Mouse (Mus musculus) forebrain, embryonic 13.5 days (tissue): Measurements from ENCODE around the gene Sp7. TPM values are rescaled to one million over a fixed set of nuclear protein-coding genes. Genes with fewer than 3 reads are reported as not detected.
"Not testable (repeated sequence)": the region's sequence is repeated elsewhere in the genome, so short reads cannot be mapped to it uniquely, and the experiment has no call there.

ENCODE experiments used
- ATAC-seq: fragments of 200-750 bp; cut with Nextera tagmentation; 2 replicates; pipeline ENCODE4 v1.8.0; 2017
- H3K27ac ChIP-seq: fragments of 300-500 bp; sonication (generic); 2 replicates; pipeline ENCODE4 v1.5.1; 2015; ENCODE audit warnings: inconsistent platforms, mild to moderate bottlenecking, moderate library complexity
- H3K27me3 ChIP-seq: fragments of 300-500 bp; sonication (generic); 2 replicates; pipeline ENCODE4 v1.6.1; 2015; ENCODE audit warnings: mild to moderate bottlenecking, inconsistent platforms
- H3K36me3 ChIP-seq: fragments of 300-500 bp; sonication (generic); 2 replicates; pipeline ENCODE4 v1.6.1; 2015; ENCODE audit warnings: mild to moderate bottlenecking, inconsistent platforms; ENCODE audit not compliant: poor library complexity, severe bottlenecking
- H3K4me1 ChIP-seq: fragments of 300-500 bp; sonication (generic); 2 replicates; pipeline ENCODE4 v1.6.1; 2015; ENCODE audit warnings: inconsistent platforms
- H3K4me2 ChIP-seq: fragments of 300-500 bp; sonication (generic); 2 replicates; pipeline ENCODE4 v1.6.1; 2015; ENCODE audit warnings: inconsistent platforms, mild to moderate bottlenecking, moderate library complexity
- H3K4me3 ChIP-seq: fragments of 300-500 bp; sonication (generic); 2 replicates; pipeline ENCODE4 v1.5.1; 2015; ENCODE audit warnings: mild to moderate bottlenecking, inconsistent platforms
- H3K9ac ChIP-seq: fragments of 300-500 bp; sonication (generic); 2 replicates; pipeline ENCODE4 v1.6.1; 2015; ENCODE audit warnings: mild to moderate bottlenecking, inconsistent platforms
- H3K9me3 ChIP-seq: fragments of 300-500 bp; sonication (generic); replicated peaks from 2 replicates; pipeline ENCODE4 v1.6.1; 2016; ENCODE audit warnings: inconsistent platforms
- WGBS: fragments of 180-500 bp; shearing (Covaris S2); methylation state at CpG from one replicate; pipeline ENCODE4 v1.1.7; 2015; 5-methylcytosine and 5-hydroxymethylcytosine counted together
- polyA plus RNA-seq: library from polyadenylated mRNA; unstranded; fragments of >200 nt; fragmentation: Nextera tagmentation; extraction: Ambion mirVana; gene quantifications from 2 replicates; pipeline ENCODE4 v1.2.1, GENCODE M21; 2015

Gene Sp7
- polyA plus RNA-seq, 1 experiment from 2014 or later: 0.18 TPM

DNA sequence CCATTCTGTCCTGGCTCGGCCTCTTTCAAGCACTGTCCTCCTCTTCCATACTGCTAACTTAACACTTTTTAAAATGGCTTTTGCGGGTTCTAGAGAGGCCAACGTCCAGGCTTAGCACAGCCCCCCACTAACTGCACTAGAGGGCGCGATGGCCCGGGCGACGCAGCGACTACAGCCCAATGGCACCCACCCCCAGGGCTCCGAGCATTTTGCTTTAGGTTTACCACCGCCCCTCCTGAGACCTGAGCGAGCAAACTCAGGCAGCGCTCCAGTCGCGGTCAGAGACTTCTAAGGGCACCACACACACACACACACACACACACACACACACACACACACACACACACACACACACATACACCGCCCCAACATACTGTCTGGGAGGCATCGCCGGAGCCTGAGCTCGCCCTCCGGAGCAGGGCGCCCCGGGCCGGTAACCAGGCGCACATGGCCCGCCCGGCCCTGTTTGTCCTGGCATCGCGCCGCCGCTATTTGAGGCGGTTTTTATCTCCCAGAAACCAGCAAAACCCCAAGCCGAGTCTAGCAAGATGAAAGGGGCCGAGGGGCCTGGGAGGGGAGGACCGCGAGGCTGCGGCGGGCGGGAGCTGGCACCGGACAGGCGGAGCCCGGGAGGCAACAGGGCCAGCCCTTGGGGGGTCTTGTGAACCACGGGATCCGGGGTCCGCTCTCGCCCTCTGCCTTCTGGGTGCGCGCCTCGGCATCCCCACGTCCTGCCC, 11.7 kb downstream of the Sp7 start:
- WGBS: under 1% methylated on average over 45 of the region's 49 CpGs
- H3K36me3 ChIP-seq: no peaks in the 10 kb centered on the region
- peak overlapping the region; percentile 74 for H3K9ac ChIP-seq
- H3K27ac ChIP-seq: peak overlapping the region; percentile 57
- ATAC-seq: peak; percentile 65
- H3K4me1 ChIP-seq: peaks cover 24% of the 10 kb centered on the region
- peak overlapping the region; percentile 89 for H3K4me2 ChIP-seq
- peaks cover 48% of the 10 kb centered on the region for H3K27me3 ChIP-seq
- no peaks in the 10 kb centered on the region for H3K9me3 ChIP-seq
- H3K4me3 ChIP-seq: peak overlapping the region; percentile 55

DNA sequence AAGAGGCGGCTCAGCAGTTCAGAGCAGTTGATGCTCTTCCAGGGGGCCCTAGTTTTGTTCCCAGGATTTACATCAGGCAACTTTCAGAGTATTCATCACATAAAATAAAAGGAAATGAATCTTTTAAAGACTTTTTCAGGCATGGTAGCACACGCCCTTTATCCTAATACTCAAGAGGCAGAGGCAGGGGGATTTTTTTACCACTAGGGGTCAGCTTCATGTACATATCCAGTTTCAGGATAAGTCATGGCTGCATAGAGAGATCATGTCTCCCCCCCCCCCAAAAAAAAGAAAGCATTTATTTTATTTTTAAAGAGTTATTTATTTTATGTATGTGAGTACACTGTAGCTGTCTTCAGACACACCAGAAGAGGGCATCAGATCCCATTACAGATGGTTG, 13.0 kb downstream of the Sp7 start:
- 76% methylated on average over 2 of the region's 2 CpGs for WGBS
- ATAC-seq: no peak
- H3K27me3 ChIP-seq: peaks cover 35% of the 10 kb centered on the region
- H3K4me3 ChIP-seq: no peak overlapping the region
- no peak overlapping the region for H3K9ac ChIP-seq
- H3K4me2 ChIP-seq: no peak overlapping the region
- H3K36me3 ChIP-seq: no peaks in the 10 kb centered on the region
- no peaks in the 10 kb centered on the region for H3K9me3 ChIP-seq
- H3K27ac ChIP-seq: no peak overlapping the region
- peaks cover 31% of the 10 kb centered on the region for H3K4me1 ChIP-seq

DNA sequence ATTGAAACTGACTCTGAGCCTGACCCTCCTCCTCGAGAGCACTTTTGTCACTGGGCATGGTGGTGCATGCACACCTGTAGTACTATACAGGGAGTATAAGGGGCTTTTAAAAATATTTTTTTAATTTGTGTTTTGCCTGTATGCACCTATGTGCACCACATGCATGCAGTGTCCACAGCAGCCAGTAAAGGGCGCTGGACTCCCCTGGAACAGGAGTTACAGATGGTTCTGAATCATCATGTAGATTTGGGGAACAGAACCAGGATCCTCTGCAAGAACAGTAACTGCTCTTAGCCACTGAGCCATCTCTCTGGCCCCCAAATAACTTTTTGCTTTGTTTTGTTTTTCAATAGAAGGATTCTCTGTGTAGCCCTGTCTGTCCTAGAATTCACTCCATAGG, 14.8 kb downstream of the Sp7 start:
- Histone ChIP-seq H3K27ac (no peak overlapping the region), H3K27me3 (peaks cover 17% of the 10 kb centered on the region), H3K4me3 (no peak overlapping the region), H3K9ac (no peak overlapping the region), H3K4me2 (no peak overlapping the region), H3K36me3 (peaks cover 2% of the 10 kb centered on the region; the same call in 1 of the 2 replicates), H3K9me3 (no peaks in the 10 kb centered on the region), H3K4me1 (peaks cover 22% of the 10 kb centered on the region)
- 55% methylated on average over 2 of the region's 2 CpGs for WGBS
- ATAC-seq: no peak

DNA sequence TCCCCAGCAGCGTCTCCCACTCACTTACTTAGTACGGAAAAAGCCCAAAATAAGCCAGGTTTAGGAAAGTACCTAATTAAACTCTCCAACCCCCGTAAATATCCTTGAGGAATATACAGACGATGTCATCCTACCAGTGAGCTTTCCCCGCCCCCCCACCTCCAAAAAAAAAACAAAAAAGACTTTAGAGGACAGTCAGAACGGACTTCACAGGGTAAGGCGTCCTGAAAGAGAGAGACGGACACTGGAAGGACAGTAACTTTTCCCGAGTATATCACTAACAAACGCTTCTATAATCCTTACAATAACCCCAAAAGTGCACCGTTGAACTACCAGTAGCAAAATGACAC, 16.1 kb downstream of the Sp7 start:
- Histone ChIP-seq H3K36me3 (peaks cover 15% of the 10 kb centered on the region), H3K4me1 (peaks cover 19% of the 10 kb centered on the region), H3K4me2 (peak overlapping the region; percentile 89), H3K9ac (peak overlapping the region; percentile 90), H3K9me3 (no peaks in the 10 kb centered on the region), H3K27me3 (peaks cover 5% of the 10 kb centered on the region), H3K27ac (no peak overlapping the region), H3K4me3 (peak overlapping the region; percentile 81)
- no peak; the same call in 1 of the 2 replicates for ATAC-seq
- WGBS: 12% methylated on average over 11 of the region's 11 CpGs

DNA sequence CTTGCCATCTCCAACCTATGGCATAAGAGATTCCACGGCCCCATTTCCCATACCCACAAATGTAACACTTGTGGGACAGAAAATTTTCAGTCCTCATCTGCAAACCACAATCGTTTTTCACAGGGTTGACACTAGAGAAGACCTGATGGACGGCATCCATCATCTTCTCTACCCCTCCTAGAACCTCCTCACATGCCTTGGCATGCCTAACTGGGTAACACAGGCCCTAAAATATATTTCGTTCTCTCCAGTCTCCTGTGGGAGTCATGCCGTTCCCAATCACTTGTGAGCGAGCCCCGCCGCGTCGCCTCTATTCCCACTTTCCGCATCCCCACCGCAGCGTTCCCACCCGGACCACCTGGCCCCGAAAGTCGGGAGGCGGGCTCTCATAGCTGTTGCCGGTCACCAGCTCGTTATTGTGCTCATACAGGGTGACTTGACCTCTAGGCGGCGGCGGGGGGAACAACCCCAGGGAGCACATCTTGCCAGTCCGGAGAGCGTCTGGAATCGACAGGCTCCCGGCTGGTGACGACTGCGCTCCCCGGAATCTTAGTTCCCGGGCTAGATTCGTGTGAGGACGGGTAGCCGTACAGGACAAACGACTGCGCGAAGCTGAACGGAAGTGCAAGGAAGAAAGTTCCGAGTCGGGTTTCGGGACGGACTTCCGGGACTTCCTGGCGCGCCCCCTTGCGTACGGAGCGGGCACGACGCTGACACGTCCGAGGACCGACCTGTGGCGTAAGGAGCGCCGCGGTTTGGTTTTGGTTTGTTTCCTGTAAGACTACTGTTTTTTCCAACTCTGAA, 16.6 kb downstream of the Sp7 start, which contains the start of gene Aaas:
Aaas (minus strand) TSS at position 634 of the 804 bp plus-strand sequence.
- H3K27ac ChIP-seq: peak within 1 kb of the TSS; percentile 54
- peak within 1 kb of the TSS; percentile 90 for H3K9ac ChIP-seq
- peaks cover 14% of the 10 kb centered on the region for H3K4me1 ChIP-seq
- WGBS: under 1% methylated on average over 56 of the region's 56 CpGs
- ATAC-seq: peak; percentile 94
- no peaks in the 10 kb centered on the region; the same call in 1 of the 2 replicates for H3K27me3 ChIP-seq
- peaks cover 21% of the 10 kb centered on the region for H3K36me3 ChIP-seq
- peak within 1 kb of the TSS; percentile 81 for H3K4me3 ChIP-seq
- H3K9me3 ChIP-seq: no peaks in the 10 kb centered on the region
- H3K4me2 ChIP-seq: peak within 1 kb of the TSS; percentile 89

DNA sequence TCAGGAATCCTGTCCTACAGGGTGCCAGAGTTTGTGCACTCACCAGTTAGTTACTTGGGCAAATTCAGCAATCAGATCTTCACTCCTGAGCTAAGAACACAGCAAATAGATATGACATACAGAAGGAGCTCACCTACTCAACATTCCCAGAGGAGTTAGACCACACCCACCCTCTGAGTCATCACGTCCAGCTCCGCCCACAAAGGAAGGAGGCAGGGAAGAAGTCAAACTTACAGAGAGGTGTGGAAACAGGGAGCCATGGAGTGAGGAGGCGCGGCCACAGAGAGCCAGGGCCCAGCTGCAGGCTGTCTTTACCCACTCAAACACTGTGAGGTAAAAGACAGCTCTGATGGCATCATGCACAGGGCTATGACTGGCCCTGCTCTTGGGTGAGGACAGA, 20.5 kb downstream of the Sp7 start:
- H3K27me3 ChIP-seq: no peaks in the 10 kb centered on the region
- WGBS: 89% methylated on average over 4 of the region's 4 CpGs
- H3K4me2 ChIP-seq: no peak overlapping the region
- no peak for ATAC-seq
- peaks cover 38% of the 10 kb centered on the region for H3K36me3 ChIP-seq
- no peak overlapping the region for H3K27ac ChIP-seq
- no peak overlapping the region for H3K9ac ChIP-seq
- H3K4me1 ChIP-seq: peaks cover 10% of the 10 kb centered on the region
- H3K4me3 ChIP-seq: no peak overlapping the region
- H3K9me3 ChIP-seq: no peaks in the 10 kb centered on the region

DNA sequence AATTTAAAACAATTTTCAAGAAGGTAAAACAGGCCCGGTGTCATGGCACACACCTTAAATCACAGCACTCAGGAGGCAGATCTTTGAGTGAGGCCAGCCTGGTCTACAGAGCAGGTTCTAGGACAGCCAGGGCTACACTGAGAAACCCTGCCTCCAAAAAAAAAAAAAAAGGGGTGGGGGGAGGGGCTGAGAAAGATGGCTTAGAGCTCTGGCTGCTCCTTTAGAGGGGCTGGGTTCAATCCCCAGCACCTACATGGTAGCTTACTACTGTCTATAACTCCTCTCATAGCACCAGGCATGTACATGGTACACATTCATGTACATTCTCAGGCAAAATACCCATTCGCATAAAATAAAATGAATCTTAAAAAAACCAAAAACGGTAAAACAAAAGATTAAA, 22.5 kb downstream of the Sp7 start:
- Histone ChIP-seq H3K36me3 (peaks cover 50% of the 10 kb centered on the region), H3K9me3 (no peaks in the 10 kb centered on the region), H3K9ac (no peak overlapping the region), H3K27ac (no peak overlapping the region), H3K27me3 (no peaks in the 10 kb centered on the region), H3K4me3 (no peak overlapping the region), H3K4me1 (peaks cover under 1% of the 10 kb centered on the region), H3K4me2 (no peak overlapping the region)
- ATAC-seq: no peak
- WGBS: 96% methylated on average over 3 of the region's 3 CpGs

DNA sequence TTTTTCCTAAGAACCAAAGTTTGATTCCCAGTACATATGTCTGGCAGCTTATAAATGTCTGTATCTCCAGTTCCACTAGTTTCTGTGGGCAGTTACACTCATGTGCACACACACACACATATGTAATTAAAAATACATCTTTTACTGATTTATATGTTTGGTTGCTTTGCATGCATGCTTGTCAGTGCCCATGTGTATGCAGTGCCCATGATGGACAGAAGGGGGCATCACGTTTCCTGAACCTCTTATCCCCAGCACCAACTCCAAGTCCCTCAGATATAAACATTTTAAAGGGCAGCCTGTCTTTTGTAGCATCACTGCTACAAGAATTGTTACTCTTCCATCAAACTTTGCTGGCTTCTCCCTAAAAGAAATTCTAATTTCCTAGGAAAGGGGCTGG, 25.4 kb downstream of the Sp7 start:
- peaks cover 71% of the 10 kb centered on the region for H3K36me3 ChIP-seq
- no peak overlapping the region for H3K27ac ChIP-seq
- no peak for ATAC-seq
- H3K4me3 ChIP-seq: no peak overlapping the region
- H3K9me3 ChIP-seq: no peaks in the 10 kb centered on the region
- H3K4me2 ChIP-seq: no peak overlapping the region
- WGBS: 12% methylated on average over 1 of the region's 1 CpGs
- no peaks in the 10 kb centered on the region for H3K27me3 ChIP-seq
- H3K4me1 ChIP-seq: no peaks in the 10 kb centered on the region
- H3K9ac ChIP-seq: no peak overlapping the region

DNA sequence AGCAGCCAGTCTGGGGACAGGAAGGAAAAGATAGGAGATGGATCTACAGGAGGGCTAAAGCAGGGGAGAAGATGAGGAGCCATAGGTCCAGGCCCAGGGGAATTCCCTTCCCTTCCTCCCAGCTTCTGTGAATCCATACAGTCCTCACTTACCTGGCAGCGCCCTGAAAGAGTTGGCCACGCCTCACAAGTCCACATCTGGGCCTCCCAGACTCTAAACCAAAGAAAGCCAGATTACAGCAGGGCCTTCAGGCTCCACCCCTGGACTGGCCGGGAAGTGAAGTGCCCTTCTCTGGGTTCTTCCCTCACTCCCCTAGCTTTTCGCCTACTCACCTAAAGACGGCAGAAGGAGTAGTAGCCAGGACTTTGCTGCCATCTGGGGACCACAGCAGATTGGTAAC, 27.4 kb downstream of the Sp7 start:
- peaks cover 74% of the 10 kb centered on the region for H3K36me3 ChIP-seq
- no peak overlapping the region for H3K4me2 ChIP-seq
- no peaks in the 10 kb centered on the region for H3K4me1 ChIP-seq
- H3K9me3 ChIP-seq: no peaks in the 10 kb centered on the region
- 76% methylated on average over 5 of the region's 5 CpGs for WGBS
- no peak for ATAC-seq
- H3K27ac ChIP-seq: no peak overlapping the region
- no peaks in the 10 kb centered on the region for H3K27me3 ChIP-seq
- no peak overlapping the region for H3K4me3 ChIP-seq
- no peak overlapping the region for H3K9ac ChIP-seq

DNA sequence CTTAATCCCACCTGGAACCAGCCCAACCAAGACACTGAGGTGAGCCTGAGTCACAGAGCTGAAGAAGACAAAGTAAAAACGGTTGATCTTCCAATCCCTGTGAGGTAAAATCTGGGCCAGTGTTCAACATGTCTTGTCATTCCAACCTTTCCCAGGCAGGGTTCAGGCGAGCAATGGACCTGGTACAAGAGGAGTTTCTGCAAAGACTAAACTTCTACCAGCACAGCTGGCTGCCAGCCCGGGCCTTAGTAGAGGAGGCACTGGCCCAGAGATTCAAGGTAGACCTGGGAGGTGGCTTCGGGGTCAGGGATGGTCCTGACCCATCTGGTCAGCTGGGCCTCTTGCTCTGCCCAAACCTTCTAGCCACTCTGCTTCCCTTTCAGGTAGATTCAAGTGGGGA, 30.0 kb downstream of the Sp7 start:
- H3K36me3 ChIP-seq: peaks cover 82% of the 10 kb centered on the region
- H3K9ac ChIP-seq: no peak overlapping the region
- H3K4me1 ChIP-seq: peaks cover 17% of the 10 kb centered on the region
- no peak overlapping the region for H3K27ac ChIP-seq
- no peaks in the 10 kb centered on the region for H3K27me3 ChIP-seq
- H3K4me3 ChIP-seq: no peak overlapping the region
- no peaks in the 10 kb centered on the region for H3K9me3 ChIP-seq
- WGBS: 91% methylated on average over 4 of the region's 4 CpGs
- no peak for ATAC-seq
- no peak overlapping the region for H3K4me2 ChIP-seq

DNA sequence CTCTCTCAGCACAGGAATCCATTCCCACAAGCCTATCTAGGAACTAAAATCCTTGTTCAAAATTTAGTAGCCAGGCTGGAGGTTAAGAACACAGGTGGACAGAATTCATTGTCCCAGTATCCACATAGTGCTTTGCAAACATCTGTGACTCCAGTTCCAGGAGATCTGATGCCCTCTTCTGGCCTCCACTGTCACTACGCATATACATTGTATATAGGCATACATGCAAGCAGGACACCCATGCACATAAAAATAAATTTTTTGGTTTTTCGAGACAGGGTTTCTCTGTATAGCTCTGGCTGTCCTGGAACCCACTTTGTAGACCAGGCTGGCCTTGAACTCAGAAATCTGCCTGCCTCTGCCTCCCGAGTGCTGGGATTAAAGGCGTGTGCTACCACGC, 31.1 kb downstream of the Sp7 start:
- not testable (repeated sequence) for ATAC-seq, H3K9me3 ChIP-seq, H3K27me3 ChIP-seq, H3K4me2 ChIP-seq, H3K27ac ChIP-seq, H3K4me3 ChIP-seq, H3K9ac ChIP-seq
- WGBS: 95% methylated on average over 5 of the region's 5 CpGs
- H3K4me1 ChIP-seq: peaks cover 23% of the 10 kb centered on the region
- peaks cover 85% of the 10 kb centered on the region for H3K36me3 ChIP-seq

DNA sequence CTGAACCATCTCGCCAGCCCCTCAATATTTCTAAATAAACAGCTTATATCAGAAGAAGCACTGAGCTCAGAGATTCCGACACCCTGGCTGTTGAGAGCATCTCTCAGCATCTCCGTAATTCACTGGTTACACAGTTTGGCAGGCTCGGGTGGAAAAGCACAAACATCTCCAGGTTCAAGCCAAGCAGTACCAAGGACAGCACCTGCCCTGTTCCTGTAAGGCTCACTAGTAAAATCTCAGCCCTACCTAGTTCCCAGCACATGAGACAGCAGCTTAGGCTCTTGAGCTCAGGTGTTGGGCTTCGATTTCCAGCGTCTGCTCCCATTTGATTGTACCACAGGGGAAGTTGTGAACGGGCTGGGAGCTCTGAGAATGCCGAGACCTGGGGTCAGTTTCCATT, 31.7 kb downstream of the Sp7 start:
- WGBS: 90% methylated on average over 8 of the region's 8 CpGs
- Histone ChIP-seq H3K4me1 (peaks cover 23% of the 10 kb centered on the region), H3K27me3 (no peaks in the 10 kb centered on the region), H3K9ac (no peak overlapping the region), H3K9me3 (no peaks in the 10 kb centered on the region), H3K27ac (no peak overlapping the region), H3K36me3 (peaks cover 85% of the 10 kb centered on the region), H3K4me3 (no peak overlapping the region), H3K4me2 (no peak overlapping the region)
- no peak for ATAC-seq
